Mouse (Mus musculus): Measurements from ENCODE around the gene Ssr1.

DNA sequence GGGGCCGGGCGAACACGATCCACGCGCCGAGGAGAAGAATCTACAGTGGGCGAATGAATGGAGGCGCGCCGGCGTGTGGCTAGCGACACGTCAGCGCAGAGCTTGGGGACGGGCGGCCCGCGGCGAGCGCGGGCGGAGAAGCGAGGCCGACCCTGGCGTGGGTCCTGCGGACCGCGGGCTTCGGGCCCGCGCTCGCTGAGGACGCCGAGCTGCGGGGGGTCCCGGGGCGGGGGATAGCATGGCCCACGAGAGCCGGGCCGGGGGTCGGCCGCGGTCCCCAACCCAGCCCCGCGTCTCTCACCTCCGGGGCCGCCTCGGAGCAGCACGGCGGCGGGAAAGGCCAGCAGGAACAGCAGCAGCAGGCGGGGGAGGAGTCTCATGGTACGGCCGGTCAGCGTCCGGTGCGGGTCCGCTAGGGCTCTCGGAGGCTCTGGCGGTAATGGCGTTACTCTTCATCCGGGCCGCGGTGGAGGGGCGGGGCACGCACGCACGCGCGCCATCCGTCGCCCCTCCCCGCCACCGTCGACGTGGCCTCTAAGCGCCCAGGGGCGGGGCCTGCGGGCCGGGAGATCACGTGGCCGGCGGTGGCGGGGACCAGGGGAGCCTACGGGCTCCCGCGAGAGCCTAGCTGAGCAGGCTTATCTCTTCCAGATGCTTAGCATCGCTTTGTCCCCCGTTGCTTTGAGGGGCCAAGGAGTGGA, at the start of gene Ssr1:
- TF ChIP-seq CTCF (IDR thresholded peaks at IDR 0.05; ENCODE audit: low read depth, low read length) = no peak
- TF ChIP-seq EP300 (IDR thresholded peaks at IDR 0.05; ENCODE audit: insufficient read depth, low read depth, low read length) = no peak

All from ES-Bruce4 (cell line).